Mouse (Mus musculus) pancreas, adult 10 weeks (tissue): Measurements from ENCODE around the gene Fpr-rs6. TPM values are rescaled to one million over a fixed set of nuclear protein-coding genes. Genes with fewer than 3 reads are reported as not detected.

Experiments used
- polyA plus RNA-seq: library from polyadenylated mRNA; stranded (reverse); fragments of 350-450 nt; fragmentation: Illumina TruSeq; extraction: RNeasy Lipid Tissue Mini Kit (QIAGEN cat#74804); gene quantifications from one replicate; pipeline ENCODE4 v1.2.3, GENCODE M21; 2015; ENCODE audit warnings: low read depth, low replicate concordance; ENCODE audit not compliant: insufficient read depth

Fpr-rs6 gene
- polyA plus RNA-seq: not detected

DNA sequence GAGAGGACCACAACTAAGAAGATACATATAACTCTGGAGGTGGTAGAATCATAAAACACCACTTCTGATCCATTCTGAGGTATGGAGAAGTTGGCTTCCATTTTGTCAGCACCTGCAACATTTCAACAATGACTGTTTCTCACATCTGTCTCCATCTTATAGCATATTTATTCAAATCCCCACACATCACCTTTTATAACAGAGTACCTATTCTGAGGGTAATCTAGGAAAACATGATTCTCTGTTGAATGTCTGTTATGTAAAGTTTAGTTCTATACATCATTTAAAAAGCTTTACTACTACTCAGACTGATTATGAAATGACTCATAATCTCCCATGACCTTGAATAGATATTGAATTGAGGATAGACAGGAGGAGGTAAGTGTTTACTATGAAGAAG lies at the start of gene Fpr-rs6:
Fpr-rs6 (minus strand) TSS at position 101 of the 400 bp plus-strand sequence.

Other genes with a start within 250 kb of the Fpr-rs6 start
- gene Vmn2r104, start 134.8 kb downstream of the Fpr-rs6 start, polyA plus RNA-seq: not detected
- not detected for gene Fpr-rs7, start 68.9 kb downstream of the Fpr-rs6 start, polyA plus RNA-seq
- not detected for gene Vmn2r105, start 52.0 kb upstream of the Fpr-rs6 start, polyA plus RNA-seq
- not detected for gene Vmn2r106, start 102.5 kb upstream of the Fpr-rs6 start, polyA plus RNA-seq
- gene Vmn2r107, start 162.1 kb upstream of the Fpr-rs6 start, polyA plus RNA-seq: not detected
- not detected for gene Vmn1r224, start 231.0 kb upstream of the Fpr-rs6 start, polyA plus RNA-seq